Mouse (Mus musculus) gastrocnemius, adult 18-20 months (tissue): Measurements from ENCODE around the gene Ptpn3. TPM values are rescaled to one million over a fixed set of nuclear protein-coding genes. Genes with fewer than 3 reads are reported as not detected.

ENCODE experiments used
- DNase-seq: peaks from one replicate; pipeline ENCODE4 v3.0.0; 2021; ENCODE audit warnings: low spot score
- total RNA-seq, 2 experiments: library from RNA; stranded (reverse); gene quantifications; 2 replicates each; pipeline ENCODE4 v1.2.3; 2021

Ptpn3 gene
- total RNA-seq, 2 experiments from 2014 or later = 43.7 to 51.4 TPM

DNA sequence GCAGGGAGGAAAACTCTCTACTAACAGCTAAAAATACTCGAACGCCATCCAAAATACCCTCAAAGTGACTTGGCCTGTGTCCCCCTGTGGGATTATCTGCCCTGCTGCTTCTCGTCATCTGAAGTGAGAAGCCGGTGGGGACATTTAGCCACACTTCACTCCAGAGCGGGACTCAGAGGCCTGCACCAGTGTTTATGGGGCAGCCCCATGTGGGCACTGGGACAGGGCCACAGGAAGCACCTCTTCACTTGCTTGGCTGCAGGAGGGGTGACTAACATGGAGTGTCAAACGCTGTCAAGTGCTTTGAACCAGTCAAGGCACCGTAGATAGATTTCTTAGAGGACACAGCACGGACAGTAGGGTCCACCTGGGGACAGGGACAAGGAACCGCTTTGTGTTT, 35.2 kb downstream of the Ptpn3 start:
- DNase-seq = no peak

DNA sequence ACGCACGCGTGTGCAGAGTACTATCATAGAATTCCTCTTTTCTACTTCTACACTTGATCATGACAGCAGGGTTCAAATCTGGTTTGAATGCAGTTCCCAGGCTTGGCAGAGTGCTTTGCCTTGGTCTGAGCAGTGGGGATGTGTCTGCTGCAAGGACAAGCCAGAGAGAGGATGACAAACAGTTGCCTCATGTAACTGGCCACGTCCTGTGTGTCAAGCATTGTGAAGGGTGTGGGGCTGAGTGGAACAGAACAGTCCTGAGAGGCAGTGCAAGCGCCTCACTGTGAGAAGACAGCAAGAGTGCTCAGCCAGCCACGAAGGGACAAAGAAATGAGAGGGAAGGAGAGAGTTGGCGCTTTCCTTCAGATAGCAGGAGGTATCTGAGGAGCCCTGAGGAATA, 37.9 kb downstream of the Ptpn3 start:
- no peak for DNase-seq

DNA sequence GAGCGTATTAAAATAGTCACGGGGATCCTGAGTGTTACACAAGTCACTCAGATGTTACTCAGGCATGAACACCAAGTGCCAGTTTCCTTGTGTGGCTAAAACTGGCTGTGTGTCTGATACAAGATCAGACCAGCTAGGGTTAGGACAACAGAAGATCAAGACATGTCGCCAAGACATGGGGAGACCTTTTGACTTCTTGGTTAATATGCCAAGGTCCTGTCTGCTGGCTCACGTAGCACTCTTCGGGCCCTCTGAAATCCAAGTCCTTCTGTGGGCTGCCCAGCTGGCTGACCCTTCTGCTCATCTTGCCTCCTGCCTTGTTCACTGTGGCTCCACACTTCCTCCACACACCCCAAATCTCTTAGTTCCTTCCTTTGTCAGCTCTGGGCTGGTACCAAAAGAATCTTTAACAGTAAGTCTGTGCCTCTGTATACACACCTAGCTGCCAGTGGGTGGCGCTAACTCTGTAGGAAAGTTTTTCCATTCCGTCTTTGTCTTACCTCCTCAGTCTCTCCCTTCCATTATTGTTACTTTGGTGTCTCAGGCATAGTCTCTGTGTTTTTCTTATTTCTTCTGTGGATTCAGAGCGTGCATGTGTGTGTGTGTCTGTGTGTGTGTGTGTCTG, 38.5 kb downstream of the Ptpn3 start:
- DNase-seq = peak; percentile 84

DNA sequence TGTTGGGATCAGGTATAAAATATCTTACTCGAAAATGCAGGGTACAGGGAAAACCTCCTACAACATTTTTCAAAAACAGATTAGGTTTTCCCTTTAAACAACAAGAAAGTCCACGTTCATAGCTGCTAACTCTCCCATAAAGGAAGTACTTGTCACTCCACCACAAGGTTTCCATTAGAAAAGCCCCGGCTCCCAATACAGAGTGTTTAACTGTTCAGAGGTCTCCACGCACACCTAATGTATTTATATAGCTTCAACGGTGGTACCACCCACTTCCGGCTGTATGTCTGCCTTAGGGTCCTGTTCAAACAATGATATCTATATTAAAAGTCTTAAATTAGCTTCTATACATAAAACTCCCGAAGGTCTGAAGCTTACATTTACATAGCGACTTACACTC, 39.2 kb downstream of the Ptpn3 start:
- DNase-seq = no peak

DNA sequence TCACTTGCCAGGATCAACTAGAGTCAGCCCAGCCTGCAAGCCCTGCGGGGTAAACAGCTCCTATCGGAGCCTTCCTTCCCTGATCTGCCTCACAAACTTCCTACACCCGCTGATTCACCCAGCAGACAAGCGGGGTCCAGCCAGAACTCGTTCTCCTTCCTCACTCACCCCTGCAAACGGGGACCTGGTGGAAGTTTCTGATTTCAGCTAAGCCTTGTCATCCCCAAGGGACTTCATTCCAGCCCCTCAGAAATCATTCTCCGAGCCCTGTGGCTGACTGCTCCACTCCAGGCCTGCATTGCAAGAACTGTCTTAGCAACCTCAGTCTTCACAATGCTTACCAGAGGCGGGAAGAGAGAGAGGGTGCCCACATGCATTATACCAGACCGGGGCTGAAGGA, 39.8 kb downstream of the Ptpn3 start:
- DNase-seq = no peak

DNA sequence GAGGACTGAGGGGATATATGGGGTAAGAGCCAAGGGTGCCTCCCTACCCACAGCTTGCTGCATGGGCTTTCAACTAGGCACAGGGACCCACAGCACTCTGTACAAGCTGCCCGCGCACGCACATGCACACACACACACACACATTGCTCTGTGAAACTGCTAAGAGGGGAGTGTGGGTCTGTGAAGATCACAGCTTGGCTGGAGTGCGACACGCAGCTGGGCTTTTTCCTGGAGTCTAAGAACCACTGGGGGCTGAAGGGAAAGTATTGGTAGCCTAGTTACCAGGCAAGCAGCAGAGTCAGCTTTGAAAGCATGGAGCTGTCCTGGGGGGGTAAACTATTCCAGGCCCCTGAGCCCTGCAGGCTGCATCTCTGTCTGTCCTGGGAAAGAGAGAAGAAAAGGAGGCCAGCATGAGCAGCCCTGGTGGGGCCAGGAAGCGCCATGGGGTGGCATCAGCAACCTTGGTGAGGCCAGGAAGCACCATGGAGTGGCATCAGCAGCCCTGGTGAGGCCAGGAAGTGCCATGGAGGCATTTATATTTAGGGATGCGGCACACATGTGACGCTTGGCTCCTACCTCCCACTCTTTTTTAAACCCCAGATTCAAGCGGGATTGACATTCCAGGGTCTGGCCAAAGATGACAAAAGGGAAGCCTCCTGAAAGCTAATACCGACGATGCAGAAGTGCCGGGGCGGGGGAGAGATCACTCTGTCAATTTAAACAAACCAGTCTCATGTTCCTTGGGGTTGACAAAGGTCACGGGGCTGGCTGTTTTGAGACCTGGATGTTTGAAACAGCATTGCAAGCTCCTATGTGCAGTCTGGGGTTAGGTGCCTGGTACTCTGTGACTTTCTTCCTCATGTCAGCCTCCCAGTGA, 43.2 kb downstream of the Ptpn3 start:
- DNase-seq = no peak

DNA sequence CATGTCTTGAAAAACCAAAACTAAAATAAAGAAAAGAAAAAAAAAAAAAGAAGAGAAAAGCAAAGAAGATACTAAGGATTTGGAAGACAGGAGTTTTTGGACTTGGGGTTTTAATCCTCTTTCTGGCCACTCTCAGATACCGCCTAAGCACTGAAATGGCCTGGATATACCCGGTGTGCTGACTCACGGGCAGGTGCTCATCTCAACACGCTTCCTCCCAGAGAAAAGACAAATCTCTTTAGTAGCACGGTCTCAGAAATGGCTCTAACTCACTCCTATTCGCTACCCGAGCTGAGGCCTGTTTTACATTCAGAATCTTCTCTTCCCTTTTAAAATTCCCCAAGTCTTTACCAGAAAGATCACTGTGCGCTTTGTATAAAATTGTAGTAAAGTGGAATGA, 44.2 kb downstream of the Ptpn3 start:
- DNase-seq = no peak

DNA sequence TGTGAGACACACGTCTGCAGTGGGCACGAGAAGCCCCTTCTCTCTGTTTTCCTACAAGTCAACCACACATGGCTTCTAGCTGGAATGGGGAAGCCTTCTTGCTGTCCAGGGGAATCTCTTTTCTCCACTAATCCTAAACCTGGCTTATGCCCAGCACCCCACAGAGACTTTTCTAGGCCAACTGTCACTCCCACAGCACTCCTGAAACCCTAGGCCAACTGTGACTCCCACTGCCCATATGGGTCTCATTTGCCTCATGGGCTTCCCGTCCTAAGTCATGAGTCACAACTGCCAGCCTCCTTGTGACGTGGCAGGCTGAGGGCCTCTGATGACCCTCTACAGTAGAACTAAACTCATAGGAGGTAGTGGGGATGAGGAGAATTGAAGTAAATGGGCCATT, 44.9 kb downstream of the Ptpn3 start:
- DNase-seq = no peak

DNA sequence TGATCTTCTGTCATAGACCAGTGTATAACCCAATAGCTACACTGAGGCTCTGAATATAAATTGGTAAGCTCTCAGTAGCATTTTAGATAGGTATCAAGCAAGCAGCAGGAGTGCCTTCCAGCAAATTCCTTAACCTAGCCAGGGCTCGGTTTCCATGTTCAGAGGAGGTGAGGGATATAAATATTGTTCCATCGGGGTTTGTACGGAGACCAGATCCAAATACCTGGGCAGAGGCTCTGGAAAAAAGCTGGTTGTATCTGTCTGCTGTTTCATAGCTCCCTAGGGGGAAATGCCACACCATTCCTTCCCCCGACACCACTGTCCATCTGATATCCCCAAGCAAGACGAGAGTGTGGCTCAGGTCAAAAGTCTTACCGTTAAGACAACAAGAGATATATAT, 47.2 kb downstream of the Ptpn3 start:
- DNase-seq = peak; percentile 69

DNA sequence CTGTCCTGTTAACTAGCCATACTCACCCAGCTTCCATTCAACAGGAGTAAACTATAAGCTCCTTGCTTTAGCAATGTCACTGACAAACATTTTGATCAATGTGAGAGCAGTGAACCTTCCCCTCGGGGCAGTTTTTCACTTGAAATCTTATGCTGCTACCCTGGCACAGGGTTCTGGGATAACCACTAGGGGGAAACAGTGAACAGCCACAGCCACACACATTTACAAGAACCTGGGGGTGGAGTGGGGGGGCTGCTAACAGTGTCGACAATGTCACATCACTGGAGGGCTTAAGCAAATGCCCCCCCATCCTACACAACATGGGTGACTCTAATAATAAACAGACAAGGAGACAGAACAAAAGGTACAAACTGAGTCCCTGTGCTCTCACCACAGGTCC, 51.0 kb downstream of the Ptpn3 start:
- no peak for DNase-seq

DNA sequence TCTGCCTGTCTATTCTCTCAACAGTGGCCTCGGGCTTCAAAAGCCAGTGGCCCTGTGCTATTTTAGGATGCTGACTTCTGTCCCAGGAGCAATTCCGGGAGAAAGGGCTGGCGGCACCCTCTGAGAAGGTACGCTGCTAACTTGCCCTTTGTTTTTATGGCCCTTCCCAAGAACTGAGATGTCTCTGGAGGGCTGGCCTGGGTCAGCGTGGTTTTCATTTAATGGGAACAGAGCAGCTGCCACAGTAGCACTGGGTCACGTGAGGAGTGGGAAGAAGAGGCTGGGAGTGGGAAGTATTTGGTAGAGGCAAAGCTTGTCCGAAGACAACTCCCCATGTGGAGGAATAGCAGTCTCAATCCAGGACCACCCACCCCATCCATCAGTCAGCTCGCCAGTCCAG, 52.5 kb downstream of the Ptpn3 start:
- peak; percentile 42 for DNase-seq

DNA sequence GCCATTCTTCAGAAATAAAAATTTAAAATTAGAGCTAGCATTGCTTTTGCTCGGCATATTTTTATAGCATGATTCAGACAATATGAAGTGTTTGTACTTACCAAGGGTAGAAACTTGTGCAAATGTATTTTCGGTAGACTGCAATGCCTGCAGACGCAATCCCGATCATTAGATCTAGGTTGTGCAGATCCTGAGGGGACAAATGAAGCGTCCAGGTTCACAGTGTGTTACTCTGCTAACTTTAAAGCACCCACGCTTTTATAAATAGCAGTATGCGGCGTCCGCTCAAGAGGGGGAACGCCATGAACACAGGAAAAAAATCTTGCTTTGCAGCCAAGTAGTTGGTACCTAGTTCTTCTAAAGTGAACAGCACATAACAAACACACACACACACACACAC, 56.8 kb downstream of the Ptpn3 start:
- DNase-seq = no peak

DNA sequence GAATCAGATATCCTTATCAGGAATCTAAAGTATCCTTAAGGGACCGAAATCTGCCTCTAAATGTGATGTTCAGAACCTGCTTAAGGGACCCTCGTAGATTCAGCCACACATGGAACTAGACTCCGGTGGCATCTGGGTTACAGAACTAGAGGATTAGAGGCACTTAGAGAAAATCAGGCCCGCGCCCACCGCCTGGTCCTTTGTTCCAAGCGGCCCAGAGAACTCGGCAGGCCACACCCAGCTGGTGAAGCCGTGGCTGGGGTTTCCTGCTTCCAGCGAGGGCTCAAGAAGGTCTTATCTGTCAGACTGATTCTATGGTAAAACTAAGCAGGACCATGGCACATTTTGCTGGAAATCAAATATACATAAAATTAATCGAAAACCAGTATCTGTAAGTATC, 58.3 kb downstream of the Ptpn3 start:
- no peak for DNase-seq

DNA sequence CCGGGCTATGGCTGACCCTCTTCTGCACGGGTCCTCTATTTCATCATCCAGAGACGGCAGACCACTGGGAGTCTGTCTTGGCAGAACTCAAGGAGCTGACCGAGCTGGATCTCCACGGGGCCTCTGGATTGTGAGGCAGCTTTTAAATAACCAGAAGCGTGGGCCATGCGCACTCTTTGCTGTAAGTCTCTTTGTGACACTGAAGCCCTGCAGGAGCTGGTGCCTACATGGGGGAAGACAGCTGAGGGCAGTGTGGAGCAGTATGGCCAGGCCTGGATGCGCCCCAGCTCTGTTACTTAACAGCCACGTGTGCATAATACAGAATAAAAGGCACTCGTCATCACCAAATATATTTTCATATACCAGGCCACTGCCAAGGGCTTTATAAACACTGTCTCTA, 60.7 kb downstream of the Ptpn3 start:
- peak; percentile 49 for DNase-seq

DNA sequence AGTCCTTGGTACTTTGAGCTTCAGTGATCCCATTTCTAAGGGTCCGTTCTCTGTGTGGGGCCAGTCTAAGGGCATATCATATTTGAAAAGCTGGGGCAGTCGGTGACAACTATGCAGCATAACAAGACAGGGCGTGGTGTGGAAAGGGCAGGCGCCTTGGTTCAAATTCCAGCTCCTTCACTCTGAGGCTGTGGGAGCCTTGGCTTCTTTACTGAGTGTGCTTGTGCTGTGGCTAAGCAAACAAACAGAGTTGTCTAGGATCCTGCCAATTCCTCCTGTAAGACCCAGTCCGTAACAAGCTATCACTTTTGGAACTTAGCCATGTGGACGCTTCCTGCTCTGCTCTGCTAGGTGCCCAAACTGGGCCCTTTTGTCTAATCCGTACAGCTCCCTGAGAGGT, 61.5 kb downstream of the Ptpn3 start:
- no peak for DNase-seq

DNA sequence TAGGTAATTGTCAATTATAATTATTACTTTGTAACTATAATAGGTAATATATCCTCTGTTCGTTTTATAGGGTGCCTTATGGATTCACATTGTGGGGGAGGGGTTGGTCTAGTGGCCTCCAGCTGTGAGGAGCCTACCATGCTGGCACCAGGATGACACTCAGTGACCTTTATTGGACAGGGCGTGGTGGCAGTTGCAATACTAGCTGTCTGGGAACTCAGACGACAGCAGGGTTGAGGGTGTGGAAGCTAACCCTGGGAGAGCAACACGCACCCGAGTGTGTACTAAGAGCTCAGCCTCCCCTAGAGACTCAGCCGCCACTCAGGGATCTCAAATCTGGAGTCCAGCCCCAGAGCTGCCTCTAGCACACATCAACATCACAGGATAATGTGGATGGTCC, 62.5 kb downstream of the Ptpn3 start:
- no peak for DNase-seq

DNA sequence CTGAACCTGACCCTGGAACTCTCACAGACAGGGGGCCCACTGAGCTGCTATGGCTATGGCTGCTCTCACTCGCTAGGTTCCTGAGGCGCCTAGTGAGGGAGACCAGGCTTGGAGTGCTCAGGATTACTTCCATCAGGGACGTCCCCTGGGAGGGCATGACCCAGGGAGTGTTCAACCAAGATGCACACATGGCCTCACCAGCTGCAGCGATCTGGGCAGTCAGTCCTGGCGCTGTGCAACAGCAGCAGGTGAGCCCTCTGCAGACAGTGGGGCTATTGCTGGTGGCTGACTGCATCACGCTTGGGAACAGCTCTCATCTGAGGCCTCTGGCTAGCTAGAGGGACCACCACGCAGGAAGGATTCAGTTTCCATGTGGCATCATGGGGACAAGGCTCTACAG, 63.5 kb downstream of the Ptpn3 start:
- no peak for DNase-seq

DNA sequence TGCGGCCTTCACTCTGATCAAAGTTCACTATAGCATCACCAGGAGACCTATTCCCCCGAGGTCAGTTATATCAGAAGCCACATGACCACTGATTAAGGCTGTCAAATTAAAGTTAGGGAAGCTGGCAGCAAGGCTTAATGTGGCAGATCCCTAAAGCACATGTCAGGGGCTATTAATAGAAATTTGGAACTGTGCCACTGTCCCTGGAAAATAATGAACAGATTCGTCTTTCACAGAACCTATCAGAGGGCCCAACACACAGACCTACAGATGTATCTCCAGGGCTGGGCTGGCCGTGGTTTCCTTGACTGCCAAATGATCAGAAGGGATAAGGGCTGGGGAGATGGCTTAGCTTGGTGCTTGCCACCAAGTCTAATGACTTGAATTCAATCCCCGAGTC, 65.1 kb downstream of the Ptpn3 start:
- DNase-seq = peak; percentile 53

DNA sequence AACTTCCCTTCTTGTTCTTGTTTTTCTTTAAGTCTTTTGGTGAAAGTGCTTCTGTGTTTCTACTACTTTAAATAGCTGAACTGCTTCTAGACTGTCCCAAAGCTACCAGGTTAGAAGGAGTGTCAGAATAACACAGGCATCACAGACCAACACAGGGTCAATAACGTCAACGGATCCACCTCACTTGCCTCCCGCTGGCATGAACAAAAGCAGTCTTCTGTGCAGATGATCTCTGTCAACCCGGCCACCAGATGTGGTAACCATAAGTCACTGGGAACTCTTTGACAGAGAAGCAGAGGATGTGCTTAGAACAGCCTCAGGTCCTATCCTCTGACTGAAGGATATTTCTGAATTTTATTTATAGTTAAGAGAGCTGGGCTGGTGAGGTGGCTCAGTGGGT, 65.9 kb downstream of the Ptpn3 start:
- no peak for DNase-seq

DNA sequence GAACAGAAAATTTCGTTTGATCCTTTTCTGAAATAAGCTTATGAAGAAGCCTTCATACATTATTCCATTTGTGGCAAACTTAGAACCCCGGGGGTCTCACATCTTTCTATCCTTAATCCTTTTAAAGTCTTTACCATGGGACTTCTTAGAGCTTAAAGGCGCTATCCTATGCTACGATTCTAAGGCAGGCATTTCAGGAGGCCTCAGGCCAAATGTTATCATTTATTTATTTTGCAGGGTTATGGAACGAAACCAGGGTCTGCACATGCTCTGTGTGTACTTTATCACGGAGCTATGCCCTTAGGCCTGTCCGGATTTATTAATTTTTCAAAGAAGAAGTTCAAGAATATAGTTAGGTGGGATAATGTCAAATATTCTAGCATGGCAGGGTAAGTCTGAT, 67.3 kb downstream of the Ptpn3 start:
- DNase-seq = no peak

DNA sequence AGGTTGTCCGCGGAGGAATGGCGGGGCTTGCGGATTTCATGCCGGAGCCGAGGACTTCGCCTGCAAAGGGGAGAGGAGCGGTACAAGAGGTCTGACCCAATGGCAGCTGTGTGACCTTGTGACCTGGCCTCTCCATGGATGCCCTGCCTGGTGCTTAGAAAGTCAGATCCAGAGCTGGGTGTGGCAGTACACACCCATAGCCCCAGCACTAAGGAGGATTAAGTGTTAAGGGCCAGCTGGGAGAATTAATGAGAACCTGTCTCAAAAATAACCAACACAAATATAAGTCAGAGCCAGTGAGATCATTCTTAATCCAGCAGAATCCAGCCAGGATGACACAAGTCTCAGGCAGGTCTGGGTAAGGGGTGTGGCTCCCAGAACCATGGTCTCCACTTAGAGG, 69.2 kb downstream of the Ptpn3 start:
- DNase-seq = no peak

DNA sequence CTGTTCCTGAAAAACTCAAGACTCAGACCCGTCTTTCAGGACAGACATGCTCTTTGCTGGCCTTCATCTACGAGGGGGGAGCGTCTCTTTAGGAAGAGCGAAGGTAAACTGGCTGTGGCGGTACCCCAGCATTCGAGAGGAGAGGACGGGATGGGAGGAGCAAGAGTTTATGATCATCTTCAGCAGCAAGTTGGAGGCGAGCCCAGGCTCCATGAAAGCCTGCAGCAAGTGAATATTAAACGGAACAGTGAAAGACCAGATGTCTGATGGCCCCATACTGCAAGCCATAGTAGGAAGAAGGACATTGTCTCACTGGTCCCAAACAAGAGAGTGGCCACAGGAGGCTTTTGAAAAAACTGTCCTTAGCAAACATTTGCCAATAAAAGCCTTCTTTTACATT, 70.3 kb downstream of the Ptpn3 start:
- no peak for DNase-seq

DNA sequence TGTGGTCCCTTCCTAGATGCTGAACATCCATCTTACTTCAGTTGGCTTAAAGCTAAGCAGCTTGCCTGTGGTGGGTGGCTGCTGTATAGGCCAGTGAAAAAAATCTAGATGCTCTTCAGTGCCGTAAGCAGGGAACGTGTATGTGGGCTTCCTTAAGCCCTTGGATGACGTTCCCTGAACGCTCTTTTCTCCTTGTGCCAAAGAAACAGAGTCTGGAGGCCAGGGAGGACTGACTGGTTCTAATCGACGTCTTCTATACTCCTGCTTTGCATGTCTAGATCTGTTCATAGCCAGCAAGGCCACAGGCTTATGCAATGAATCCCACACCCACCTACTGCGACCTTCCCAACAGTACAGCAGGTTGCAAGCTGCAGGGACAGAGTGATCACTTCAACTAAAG, 71.3 kb downstream of the Ptpn3 start:
- no peak for DNase-seq
